Mouse (Mus musculus): ENCODE data around the gene Adgra3. TPM values are rescaled to one million over a fixed set of nuclear protein-coding genes. Genes with fewer than 3 reads are reported as not detected.

The Adgra3 gene
- total RNA-seq, 2 experiments from 2014 or later = 22.1 to 22.5 TPM

DNA sequence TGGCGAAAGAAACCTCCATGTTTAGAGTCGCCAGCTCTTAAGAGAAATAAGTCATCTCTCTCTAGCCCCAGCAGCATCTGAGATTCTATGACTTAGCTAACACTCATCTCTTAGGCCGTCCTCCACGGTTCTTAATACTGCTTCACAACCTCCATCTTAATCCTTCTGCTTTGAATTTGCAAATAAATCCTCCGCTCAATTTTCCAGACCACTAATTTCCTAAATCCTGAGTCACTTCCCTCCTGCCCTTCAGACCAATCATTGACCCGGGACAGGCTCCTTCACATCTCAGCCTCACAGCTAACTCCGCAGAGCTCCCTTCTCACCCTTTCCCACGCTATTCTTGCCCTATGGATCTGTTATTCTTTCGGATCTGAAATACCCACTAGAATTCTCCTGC is 25.1 kb downstream of the Adgra3 start:
- DNase-seq = no peak
- intact Hi-C loops (cut with DNase I) = loop anchor here (2.0 kb wide), 1 partner anchor 25 kb away; the partner anchor contains the start of gene Adgra3

DNA sequence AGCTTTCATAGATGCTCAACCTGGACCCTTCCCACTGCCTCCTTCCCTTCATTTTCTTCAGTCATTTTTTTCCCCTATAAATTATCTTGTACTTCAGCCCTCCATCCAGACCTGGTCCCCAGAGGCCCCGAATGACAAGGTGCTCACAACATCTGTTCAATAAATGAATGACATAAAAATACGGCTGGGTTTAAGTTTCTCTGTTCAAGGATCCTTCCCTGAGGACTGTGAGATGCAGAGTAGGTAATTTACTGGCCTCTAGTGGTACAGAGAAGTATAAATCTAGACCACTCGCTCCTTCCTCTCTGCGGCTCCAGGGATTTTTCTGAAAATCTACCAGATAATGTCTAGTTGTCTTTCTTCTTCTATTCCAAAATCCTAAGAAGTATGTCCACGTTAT is 26.5 kb downstream of the Adgra3 start:
- intact Hi-C loops (cut with DNase I) = loop anchor here (2.0 kb wide), 1 partner anchor 26 kb away; the partner anchor contains the start of gene Adgra3
- no peak for DNase-seq

DNA sequence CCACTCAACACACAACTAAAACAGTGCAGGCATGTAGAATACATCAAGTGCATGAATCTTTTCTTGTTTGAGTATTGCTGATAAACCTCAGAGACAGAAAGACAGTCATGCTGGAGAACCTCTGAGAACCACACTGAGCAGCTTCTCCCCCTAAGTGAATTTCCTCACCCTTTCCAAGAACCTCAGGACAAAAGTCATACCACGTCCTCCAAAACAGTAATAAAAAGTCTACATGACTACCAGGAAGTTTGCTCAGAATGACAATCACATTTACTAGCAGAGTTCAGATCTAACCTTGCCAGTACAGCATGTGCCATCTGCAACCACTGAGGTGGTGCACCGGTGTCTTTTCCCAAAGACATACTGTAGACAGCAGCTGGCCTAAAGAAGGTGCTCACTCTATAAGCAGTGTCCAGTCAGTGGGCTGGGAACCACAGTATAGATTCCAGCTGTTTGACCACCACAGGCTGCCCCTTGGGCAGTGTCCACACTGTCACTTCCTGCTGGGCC is 27.0 kb downstream of the Adgra3 start:
- intact Hi-C loops (cut with DNase I) = loop anchor here (2.0 kb wide), 2 partner anchors 27 to 55 kb away; partner anchors contain the start of gene Adgra3
- DNase-seq = no peak

DNA sequence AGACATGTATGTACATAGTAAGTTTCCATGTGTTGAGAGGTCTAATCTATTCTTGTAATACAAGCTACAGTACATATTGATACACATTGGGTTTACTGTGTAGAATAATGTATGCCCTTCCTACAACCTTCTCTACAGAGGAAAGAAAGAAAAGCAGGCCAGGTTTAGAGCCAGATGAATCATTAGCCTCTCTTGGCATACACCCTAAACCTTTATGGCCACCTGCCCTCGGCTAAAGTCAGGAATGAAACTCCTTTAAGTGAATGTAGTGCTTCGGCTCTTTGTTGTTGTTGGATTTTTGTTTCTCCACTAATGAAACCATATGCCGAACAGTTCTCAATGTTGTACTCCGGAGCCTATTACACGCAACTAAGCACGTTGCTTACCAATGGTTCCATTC is 27.5 kb downstream of the Adgra3 start:
- DNase-seq = no peak
- intact Hi-C loops (cut with DNase I) = loop anchor here (2.0 kb wide), 1 partner anchor 54 kb away; no protein-coding TSS in a partner anchor

DNA sequence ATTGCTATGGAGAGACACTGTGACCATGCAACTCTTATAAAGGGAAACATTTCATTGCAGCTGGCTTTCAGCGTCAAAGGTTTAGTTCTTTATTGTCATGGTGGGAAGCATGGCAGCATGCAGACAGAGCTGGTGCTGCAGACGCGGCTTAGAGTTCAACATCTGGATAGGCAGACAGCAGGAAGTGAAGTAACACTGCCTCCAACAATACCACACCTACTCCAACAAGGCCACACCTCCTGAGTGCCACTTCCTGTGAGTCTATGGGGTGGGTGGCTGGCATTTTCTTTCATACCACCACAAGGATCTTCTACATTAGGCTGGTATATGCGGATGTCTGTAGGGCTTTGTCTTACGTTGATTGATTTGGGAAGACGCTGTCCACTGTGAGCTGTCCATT is 29.1 kb downstream of the Adgra3 start:
- no peak for DNase-seq
- intact Hi-C loops (cut with DNase I) = loop anchor here (2.0 kb wide), 1 partner anchor 53 kb away; no protein-coding TSS in a partner anchor

DNA sequence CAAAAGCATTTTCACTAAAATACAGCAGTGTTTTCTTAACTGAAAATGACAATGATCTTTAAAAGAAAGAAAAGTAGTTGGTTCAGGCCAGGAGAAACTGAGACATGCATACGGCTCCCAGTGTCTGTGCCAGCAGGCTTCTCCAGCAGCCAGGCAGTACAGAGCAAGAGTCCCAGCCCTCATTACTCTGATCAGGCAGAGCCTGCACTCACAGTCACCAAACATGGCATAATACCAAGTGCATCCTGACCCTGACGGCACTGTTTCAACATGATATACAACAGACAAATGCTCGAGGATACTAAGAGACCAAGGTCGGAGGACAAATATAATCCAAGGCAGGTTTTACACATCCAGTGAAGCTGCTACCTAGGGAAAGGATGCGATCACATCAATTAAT is 31.2 kb downstream of the Adgra3 start:
- intact Hi-C loops (cut with DNase I) = no loop called here
- DNase-seq = no peak

DNA sequence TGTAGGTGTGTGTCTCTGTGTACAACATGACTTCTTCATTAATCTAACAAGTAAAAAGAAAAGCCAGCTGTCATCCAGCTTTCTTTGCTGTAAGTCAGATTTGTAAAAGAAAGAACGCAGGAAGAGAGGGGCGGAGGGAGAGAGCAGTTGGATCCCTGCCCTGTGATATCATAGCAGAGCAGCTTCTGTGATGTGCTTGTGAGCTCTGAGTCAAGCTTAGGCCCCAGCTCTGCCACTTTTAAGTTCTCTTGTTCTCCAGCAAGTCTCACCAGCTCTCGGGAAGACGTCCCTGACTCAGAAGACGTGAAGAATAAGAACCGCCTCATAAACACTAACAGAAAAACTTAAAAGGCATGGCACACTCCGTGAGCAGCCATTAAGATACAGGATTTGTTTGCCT is 31.8 kb downstream of the Adgra3 start:
- intact Hi-C loops (cut with DNase I) = no loop called here
- no peak for DNase-seq

DNA sequence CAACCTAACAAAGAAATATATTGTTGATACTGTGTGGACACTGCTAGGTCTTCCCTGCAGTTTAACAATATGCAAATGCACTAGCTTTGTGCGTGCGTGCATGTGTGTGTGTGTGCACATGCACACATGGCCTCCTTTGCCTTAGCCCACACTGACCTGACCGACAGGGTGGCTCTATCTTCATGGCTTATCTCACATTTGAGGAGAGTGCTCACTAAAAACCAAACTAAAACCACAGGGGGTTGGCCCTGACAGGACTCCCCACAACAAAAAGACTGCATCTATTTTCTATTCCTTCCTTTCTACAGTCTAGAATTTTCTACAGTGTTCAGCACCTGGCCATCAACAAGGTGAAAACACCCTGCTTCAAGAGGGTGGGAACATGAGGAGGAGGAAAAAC is 32.7 kb downstream of the Adgra3 start:
- intact Hi-C loops (cut with DNase I) = no loop called here
- DNase-seq = no peak

DNA sequence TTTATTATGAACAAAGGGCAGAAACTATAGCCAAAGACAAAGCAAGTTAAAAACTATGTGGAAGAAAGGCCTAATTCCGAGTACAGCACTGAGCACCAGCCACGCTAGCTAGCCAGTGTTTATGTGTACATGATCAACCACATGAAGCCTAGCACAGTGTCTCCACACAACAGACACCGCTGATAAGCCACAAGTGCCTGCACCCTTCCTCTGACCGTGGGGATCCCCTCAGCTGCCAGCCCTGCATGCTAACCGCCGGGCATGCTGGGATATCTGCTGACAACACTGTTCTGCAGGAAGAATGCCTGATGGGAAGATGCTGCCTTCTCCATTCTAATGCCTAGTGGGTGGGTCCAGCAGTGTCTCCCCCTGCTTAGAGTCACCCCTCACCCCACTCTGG is 34.7 kb downstream of the Adgra3 start:
- intact Hi-C loops (cut with DNase I) = no loop called here

DNA sequence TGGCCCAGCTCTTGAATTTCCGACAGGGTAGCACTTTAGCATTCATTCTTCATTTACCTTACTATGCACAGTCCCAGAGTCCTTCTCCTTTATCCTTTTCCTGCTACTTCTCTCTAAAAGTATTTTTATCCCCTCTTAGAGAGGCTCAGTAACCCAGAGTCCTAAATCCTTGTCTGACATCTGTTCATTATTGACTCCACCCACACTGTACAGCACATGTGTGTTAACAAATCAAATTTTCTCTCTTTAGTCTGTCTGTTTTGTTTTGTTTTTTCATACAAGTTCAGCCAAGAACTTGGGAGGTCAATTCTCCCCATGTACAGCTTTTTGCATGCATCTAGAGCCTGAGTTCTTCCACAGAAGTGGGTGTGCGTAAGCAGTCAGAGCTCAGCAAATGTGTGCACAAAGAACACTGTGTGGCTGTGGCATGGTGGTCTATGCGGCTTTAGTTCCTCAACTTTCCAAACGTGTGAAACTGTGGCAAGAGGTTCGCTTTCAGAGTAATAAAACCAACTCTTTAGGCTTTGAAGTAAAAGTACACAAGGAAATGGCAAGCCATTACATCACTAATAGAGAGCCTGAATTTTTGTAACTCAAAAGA is 42.7 kb downstream of the Adgra3 start:
- intact Hi-C loops (cut with DNase I) = no loop called here
- DNase-seq = no peak

More for the DNA sequence above, 34.7 kb downstream of the Adgra3 start:
- DNase-seq = no peak

DNA sequence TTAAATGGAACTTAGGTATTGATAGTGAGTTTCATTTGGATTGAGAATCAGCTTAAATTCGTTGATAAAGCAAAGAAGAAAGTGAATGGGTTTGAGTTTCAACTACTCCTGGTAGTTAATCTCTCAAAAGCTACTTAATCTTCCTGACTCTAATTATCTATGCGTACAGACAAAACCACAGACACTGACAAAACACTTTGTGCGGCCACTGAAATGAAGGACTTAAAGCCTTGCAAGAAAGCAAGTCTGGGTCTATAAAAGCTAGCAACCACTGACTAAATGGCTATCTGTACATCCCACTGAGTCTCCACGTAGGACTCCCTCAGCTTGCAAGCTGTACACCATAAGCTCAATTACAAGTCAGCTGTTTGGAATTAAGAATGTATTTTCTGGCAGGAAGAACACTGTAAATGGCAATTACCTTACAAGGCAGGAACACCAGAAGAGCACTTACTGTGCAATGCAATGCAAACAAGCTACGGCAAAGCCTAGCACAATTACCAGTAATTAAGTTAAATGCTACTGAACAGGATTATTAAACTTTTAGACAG is 43.6 kb downstream of the Adgra3 start:
- intact Hi-C loops (cut with DNase I) = no loop called here
- no peak for DNase-seq

DNA sequence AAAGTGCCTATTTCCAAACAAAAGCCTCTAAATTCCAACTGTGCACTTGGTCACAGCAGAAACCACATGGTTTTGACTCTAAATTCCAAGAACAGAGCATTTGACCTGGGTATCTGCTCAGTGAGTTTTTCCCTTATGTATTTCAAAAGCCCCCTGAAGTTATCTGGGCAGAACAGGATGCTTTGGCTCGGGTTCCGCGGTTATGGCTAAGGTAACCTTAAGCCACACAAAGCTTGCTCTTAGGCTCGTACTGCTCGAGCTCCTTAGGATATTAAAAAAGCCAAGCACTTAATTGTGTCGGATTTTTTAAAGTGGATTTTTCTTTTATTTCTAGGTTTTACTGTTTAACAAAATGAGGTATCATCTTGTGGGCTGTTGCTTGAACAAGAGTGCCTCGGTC is 44.1 kb downstream of the Adgra3 start:
- intact Hi-C loops (cut with DNase I) = no loop called here

DNA sequence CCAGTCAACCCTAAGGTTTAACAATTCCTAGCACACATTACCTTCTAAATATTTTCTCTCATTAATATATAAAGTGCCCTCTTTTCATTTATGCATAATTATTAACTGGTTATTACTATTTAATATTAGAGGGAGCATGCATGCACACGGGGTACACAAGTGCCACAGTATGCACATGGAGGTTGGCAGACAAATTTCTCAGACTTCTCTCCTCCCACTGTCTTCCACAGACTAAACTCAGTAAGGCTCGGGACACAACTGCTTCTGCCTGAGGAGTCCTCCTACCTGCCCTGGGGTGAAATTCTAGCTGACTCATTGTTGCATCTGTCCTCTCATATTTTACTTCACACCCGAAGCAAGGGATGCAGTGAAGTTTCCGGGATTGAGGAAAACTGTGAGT is 44.8 kb downstream of the Adgra3 start:
- DNase-seq = no peak

More for the DNA sequence above, 44.1 kb downstream of the Adgra3 start:
- no peak for DNase-seq

DNA sequence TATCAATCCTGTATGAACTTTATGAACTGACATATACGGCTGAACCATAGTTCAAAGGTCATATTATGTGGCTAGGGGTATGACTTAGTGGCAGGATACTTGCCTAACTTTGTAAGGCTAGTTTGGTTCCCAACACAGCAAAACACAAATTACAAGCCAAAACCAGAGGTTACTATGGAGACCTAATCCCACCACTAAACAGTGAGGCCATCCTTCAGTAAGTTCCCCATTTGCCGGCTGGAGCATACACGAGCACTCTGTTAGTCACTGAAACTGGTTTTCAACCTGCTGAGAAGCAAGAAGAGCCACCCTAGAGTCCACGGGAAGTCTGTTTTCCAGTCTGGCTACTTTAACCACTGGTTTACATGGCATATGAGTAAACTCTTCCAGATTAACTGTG is 50.0 kb downstream of the Adgra3 start:
- no peak for DNase-seq
- intact Hi-C loops (cut with DNase I) = no loop called here

More for the DNA sequence above, 44.8 kb downstream of the Adgra3 start:
- intact Hi-C loops (cut with DNase I) = no loop called here

DNA sequence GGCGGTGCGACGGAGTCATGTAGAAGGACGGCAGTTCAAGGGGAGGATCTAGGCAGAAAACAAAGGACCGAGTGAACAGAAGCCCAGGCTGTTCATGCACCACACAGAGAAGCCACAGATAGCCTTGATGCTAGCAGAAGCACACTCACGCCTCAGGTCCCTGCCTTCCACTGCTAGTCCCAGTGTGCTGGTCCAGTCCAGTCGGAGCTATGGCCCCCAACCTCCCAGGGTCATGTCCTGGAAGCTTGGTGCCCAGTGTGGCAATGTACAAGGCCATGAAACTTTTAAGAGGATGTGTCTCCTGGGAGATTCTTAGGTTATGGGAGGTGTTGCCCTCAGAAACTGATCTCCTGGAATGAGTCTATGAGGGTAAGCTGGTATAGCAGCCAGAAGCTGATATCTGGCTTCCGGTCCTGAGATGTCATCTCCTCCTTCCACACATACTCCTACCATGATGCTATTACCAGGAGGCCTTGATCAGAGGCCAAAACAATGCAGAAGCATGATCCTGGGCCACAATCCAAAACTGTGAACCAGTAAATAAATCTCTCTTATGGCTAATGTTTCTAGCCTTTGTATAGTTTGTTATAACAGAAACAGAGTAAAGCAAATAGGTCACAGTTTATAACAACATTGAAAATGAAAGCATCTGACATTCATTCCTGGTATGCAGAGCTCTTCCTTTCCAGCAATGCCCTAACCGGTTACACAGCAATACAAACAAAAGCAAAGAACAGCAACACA is 51.7 kb downstream of the Adgra3 start:
- no peak for DNase-seq
- intact Hi-C loops (cut with DNase I) = no loop called here

DNA sequence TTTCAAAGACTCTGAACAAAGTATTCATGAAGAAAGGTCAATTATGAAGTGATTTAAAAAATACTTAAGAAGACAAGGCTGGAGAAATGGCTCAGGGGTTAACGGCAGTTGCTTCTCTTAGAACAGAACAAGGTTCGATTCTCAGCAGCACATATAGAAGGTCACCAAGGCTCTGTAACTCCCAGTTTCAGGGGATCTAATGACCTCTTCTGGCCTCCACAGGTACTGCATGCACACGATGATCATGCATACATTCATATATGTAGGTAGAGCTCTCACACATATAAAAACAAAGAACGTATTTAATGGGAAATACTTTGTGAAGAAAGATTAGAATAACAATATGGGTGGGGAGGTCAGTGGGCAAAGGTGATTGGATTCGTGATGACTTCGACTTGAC is 56.5 kb downstream of the Adgra3 start:
- DNase-seq = peak in 1 of 2 experiments; percentile 26
- intact Hi-C loops (cut with DNase I) = no loop called here

DNA sequence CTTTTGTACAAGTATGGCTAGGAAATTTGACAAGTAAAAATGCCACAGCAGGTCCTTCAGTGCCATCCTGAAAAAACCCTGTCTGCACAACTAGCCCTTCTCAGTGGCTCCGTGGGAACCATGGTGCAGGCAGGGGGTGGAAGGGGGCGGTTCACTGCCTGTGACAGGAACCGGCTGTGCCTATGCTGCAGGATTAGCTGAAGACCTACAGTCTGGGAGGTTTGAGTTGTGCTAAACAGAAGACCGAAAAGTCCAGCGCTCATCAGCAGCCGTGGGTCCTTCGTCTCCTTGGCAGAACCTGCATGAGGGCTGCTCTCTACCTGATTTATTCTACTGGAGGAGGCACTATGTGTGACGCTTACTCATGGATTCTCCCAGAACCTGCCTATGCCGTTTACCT is 59.0 kb downstream of the Adgra3 start:
- no peak for DNase-seq
- intact Hi-C loops (cut with DNase I) = no loop called here

DNA sequence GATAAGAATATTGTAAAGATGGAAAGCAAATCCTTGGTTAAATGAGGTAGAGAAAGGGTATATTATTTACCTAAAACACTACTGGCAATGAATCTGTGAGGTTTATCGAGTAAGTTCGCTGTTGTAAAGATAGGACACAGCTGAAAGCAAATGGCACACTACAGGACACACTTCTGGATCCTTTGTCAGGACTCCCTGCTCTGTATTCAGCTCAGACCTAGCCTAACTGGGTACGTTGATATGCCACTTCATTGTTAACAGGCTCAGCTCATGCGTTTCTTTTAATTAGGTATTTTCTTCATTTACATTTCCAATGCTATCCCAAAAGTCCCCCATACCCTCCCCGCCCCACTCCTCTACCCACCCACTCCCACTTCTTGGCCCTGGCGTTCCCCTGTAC is 61.8 kb downstream of the Adgra3 start:
- intact Hi-C loops (cut with DNase I) = no loop called here
- DNase-seq = no peak

DNA sequence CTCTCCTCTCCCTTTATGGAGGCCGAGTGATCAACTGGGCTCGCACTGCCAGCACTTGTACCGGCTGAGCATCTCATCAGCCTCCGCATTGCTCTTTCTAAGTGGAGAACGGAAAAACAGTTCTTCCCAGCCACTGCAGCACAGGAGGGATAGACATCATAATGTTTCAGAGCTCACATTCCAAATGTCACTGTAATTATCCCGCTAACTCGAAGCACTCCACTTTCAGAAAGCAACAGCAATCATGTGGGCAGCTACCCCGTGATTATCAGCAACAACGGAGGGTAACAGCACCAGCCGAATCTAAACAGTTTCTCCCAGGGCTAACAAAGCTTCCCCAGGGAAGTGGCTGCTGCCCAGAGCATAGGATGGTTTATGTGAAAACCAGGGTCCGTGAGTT is 62.3 kb downstream of the Adgra3 start:
- DNase-seq = no peak
- intact Hi-C loops (cut with DNase I) = no loop called here

DNA sequence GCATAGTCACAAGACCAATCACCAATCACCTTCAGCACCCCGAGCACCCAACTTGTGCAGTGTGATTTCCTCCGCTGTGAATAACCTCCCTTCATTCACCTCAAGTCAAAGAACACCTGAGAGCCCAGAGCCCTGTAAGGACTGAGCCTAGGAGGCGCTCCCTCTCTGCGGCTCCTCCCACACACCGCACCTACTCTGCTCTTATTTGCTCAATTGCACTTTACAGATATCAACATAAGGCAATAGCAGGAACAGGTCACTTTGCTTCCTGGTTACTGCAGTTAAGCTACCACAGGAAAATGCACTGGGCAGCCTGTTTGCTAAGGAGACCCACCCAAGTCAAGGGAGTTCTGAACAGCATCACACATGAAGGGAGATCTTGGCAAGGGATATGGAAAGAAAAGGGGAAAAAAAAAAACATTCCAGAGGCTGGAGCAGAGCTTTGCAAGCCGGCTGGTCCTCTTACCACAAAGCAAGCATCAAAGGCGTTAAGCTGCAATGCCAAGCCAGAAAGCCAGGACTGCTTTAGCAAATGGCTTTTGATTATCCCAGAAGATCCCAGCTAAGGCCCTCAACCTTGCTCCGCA is 68.0 kb downstream of the Adgra3 start:
- intact Hi-C loops (cut with DNase I) = no loop called here
- DNase-seq = no peak
